Mouse (Mus musculus) neural tube, embryonic 10.5 days (tissue): ENCODE results near the gene Spns2.
"Not testable (repeated sequence)": the region's sequence is repeated elsewhere in the genome, so short reads cannot be mapped to it uniquely, and the experiment has no call there.

ENCODE experiments used
- DNase-seq: peaks from one replicate; pipeline ENCODE4 v3.0.0-alpha.2; 2017; ENCODE audit warnings: low spot score; ENCODE audit errors: extremely low spot score

The Spns2 gene

GRCm38 (mm10) chr11:72475408-72475807, 14.3 kb downstream of the Spns2 start:
- DNase-seq: no peak

DNA sequence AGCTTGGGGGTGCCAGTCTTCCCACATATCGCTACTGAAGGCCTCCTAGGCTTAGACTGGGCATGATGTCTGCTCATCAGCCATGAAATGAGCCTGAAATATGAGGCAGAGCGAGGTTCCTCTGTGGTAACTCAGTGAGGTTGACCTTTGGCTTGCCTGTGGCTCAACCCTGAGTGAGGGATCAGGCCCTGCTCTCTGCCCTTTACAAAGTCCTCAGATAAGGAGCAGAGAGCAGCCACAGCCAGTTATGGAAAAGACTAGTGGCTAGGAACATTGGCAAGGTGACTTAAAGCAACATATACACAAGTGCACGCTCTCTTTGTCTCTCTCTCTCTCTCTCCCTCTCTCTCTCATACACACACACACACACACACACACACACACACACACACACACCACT, 14.8 kb downstream of the Spns2 start:
- no peak for DNase-seq

DNA sequence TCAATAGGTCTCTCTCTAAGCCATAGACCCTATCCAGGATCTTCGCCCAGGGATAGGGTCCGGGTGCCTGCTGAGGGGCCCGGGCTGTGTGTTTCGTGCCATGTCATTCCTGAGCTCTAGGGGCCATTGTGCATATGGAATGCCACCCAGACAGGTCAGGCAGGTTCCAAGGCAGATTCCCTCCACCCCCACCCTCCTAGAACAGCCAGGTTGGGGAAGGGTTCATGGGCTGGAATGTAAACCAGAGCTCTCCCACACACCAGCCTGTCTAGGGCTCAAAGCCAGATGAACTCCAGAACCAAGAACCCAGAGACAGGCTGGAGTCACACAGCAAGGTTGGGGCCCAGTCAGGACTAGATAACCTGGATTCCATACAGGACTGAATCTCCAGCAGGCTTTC, 16.2 kb downstream of the Spns2 start:
- no peak for DNase-seq

DNA sequence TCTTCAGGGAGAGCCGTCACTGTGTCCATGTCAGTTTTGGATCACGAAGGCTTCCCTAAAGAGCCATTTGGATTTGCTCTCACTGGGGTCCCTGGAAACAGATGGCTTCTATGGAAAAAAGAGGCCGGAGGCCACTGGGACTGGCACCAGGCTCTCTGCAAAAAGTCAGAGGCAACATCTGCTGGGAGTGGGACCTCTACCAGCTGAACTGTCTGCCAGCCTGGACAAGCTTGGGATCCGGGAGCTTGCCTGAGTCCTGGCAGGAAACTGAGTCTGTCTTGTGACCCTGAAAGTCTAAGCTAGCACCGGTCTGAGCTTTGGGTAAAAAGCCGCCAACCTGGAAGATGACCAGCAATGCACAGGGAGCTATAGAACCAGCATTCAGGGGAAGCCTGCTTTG, 18.3 kb downstream of the Spns2 start:
- DNase-seq: no peak

DNA sequence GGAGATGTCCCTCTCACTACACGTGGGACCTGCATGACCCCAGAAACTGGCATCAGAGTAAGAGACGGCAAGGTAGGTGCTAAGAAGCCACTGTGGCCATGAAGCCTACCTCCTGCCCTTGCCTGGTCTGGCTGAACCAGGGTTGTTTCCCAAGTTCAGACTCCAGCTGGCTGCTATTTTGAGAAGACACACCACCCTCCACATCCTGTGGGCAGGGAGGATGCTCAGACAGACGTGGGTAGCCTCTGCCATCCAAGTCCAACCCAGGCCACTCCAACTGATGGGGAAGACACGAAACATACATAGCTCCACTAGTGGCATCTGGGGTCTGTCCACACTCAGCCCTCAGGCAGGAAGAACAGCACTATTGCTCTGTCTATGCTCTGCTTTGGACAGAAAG, 19.7 kb downstream of the Spns2 start:
- no peak for DNase-seq

GRCm38 (mm10) chr11:72469217-72469616, 20.5 kb downstream of the Spns2 start:
- DNase-seq: no peak

GRCm38 (mm10) chr11:72468525-72468924, 21.2 kb downstream of the Spns2 start:
- no peak for DNase-seq

- DNase-seq: no peak
Observed at GRCm38 (mm10) chr11:72466694-72467507, 22.8 kb downstream of the Spns2 start.

GRCm38 (mm10) chr11:72465978-72466693, 23.6 kb downstream of the Spns2 start:
- no peak for DNase-seq

- DNase-seq: no peak
Observed at GRCm38 (mm10) chr11:72464821-72465220, 24.9 kb downstream of the Spns2 start.

GRCm38 (mm10) chr11:72461500-72461981, 28.2 kb downstream of the Spns2 start:
- no peak for DNase-seq

DNA sequence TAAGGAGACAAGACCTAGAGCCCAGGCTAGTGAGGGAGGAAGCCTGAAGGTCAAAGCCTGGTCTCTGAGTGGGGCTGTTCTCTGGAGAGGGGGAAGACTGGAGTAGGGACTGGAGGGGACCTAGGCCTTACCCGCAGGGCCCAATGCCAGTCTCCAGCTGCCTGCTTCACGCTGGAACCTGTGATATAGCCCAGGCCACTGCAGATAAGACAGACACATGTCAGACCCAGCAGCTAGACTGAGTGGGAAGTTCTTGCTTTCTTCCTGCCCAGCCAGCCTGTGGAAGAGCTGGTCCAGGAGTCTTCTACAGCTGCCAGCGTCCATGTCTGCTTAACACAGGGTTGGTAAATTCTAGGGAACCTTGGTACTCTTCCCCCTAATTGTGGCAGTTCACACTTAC, 31.2 kb downstream of the Spns2 start:
- DNase-seq: no peak

DNA sequence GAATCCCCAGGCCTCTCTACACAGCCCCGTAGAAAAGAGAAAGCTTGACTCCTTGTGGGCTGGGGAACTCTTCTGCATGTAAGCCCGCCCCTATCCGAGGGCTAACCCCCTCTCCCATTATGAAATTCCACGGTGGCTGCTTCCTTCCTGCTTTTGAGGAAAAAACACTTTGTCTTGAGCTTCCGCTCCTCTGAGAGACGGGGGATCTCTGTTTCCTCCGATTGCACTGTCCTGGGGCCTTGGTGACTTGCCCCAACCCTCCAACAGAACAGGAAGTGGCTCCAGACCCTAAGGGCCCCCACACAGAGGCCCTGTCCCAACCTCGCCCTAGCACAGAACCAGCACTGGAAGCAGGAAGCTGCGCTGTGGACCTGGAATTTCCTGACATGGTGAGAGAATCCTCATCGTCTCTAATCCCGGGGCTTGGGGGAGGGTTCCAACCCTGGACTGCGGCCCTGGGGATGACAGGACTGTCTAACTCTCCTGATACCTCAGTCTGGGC, 31.7 kb downstream of the Spns2 start:
- no peak for DNase-seq

- DNase-seq: no peak
Observed at GRCm38 (mm10) chr11:72455694-72456093, 34.0 kb downstream of the Spns2 start.

DNA sequence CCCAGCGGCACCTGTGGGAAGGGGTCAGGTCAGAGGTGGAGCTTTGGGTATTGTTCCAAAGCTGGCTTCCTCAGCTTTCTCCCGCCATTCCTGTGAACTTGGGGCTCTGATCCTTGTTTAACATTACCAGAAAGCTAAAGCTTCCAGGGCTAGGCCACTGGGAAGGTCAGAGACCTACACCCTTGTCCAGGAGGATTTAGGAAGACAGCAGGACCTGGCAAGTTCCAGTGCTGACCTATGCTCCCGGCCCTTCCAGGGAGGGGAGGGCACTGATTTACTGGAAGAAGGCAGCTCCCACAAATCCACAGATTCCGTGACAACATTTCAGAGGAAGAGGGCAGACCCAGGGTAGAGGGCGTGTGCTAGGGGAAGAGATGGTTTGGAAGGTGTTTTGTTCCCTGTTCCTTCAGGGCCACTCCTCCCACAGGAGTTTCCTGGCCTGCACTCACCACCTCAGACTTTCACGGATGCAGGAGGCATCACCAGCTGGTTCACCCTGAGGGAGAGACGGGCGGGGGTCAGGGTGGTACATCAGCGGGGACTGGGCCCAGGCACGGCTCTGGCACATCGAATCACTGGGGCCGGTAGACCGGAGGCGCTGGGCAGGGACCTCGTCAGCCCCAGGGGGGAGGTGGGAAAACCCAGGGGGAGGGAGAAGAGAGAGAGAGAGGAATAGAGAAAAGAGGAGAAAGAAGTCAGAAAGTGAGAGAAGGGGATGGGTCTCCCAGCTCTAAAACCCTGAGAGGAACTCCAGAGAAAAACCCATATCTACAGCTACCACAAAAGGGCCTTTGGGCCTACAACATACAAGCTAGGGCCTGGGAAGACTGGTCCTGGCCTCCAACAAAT, 36.4 kb downstream of the Spns2 start:
- no peak for DNase-seq

DNA sequence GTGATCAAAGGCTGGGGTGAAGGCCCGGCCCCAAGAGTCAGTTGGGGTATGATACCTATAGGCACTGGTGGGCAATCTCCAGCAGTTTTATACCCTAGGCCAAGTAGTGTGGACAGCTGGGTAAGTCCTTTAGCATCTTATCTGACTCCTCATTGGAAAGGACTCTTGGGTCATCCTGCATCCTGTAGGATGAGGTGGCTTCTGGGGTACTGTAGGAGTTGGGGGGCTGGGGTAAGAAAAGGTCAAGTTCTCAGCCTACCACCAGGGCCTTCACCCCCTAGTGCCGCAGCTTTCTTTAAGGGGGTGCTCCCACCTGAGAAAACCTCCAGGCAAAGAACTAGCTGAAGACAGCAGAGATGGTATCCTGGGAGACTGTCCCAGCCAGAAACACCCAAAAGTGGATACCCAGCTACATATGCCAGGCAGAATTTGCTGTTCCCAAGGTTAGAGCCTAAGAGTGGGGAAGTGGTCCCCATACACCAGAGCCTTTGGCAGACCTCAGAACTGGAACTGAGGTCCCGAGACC, 37.5 kb downstream of the Spns2 start:
- no peak for DNase-seq

GRCm38 (mm10) chr11:72447475-72447874, 42.2 kb downstream of the Spns2 start:
- no peak for DNase-seq

DNA sequence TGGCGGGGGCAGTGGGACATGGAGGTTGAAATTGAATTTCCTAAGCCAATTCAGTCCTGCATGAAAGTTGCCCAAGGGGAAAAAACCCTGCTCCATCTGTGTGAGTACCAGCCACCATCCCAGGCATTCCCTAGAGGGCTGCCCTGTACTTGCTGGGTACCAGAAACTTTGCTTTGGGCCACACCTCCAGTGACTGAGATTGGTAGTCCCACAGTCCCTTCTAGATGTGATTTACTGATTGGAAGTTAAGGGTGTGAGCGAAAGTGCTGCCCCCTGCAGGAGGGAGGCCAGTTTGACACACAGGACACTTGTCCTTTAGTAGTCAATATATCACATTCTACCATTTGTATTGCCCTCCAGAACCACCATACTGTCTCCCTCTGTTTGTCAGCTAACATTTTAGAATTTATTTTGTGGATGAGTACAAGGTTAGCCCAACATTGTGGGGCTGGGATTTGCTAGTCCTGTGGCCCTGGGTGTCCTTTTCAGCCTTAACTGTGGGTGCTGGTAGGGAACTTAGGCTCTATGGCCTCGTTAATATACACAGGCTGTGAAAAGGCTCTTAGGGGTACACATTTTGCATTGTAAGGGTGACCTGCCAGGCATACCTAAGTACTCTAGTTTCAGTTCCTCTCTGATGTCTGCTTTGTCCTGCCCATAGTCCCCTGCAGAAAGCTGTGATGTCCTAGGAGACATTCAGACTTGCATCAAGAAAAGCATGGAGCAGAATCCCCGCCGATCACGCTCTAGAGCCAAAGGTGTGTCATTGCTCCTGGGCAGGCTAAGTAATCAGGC, 43.2 kb downstream of the Spns2 start:
- DNase-seq: peak; percentile 35

GRCm38 (mm10) chr11:72440965-72441664, 48.6 kb downstream of the Spns2 start, which contains the start of gene Mybbp1a:
TSS of gene Mybbp1a (plus strand) at chr11:72441355.
- peak; percentile 98 for DNase-seq

- DNase-seq: not testable (repeated sequence)
Observed at GRCm38 (mm10) chr11:72440597-72440964, 49.1 kb downstream of the Spns2 start.
